Mouse (Mus musculus) forebrain, embryonic 14.5 days (tissue): ENCODE data around the gene Slc22a22. TPM values are rescaled to one million over a fixed set of nuclear protein-coding genes. Genes with fewer than 3 reads are reported as not detected.
A peak's percentile ranks its signal among the peaks of the same experiment; 100 is the strongest.
"Not testable (repeated sequence)": the region's sequence is repeated elsewhere in the genome, so short reads cannot be mapped to it uniquely, and the experiment has no call there.

Experiments
- ATAC-seq: fragments of 200-750 bp; cut with Nextera tagmentation; 2 replicates; pipeline ENCODE4 v1.8.0; 2017; ENCODE audit warnings: mild to moderate bottlenecking, moderate library complexity
- DNase-seq: peaks from one replicate; pipeline ENCODE4 v3.0.0-alpha.2; 2015; ENCODE audit warnings: low spot score
- H3K27ac ChIP-seq: fragments of 300-500 bp; sonication (generic); 2 replicates; pipeline ENCODE4 v1.5.1; 2014; ENCODE audit warnings: low read depth, mild to moderate bottlenecking, control low read depth, low read length, moderate library complexity
- H3K27me3 ChIP-seq: fragments of 300-500 bp; sonication (generic); replicated peaks from 2 replicates; pipeline ENCODE4 v1.6.1; 2014; ENCODE audit warnings: low read length, control low read depth, mixed read lengths; ENCODE audit not compliant: control insufficient read depth, insufficient read depth
- H3K36me3 ChIP-seq: fragments of 300-500 bp; sonication (generic); 2 replicates; pipeline ENCODE4 v1.6.1; 2014; ENCODE audit warnings: low read length, control low read depth; ENCODE audit not compliant: control insufficient read depth, insufficient read depth
- H3K4me1 ChIP-seq: fragments of 300-500 bp; sonication (generic); 2 replicates; pipeline ENCODE4 v1.6.1; 2014; ENCODE audit warnings: antibody characterized with exemption, low read length, control low read depth; ENCODE audit not compliant: control insufficient read depth, insufficient read depth
- H3K4me2 ChIP-seq: fragments of 300-500 bp; sonication (generic); 2 replicates; pipeline ENCODE4 v1.6.1; 2014; ENCODE audit warnings: mild to moderate bottlenecking, control low read depth, low read length
- H3K4me3 ChIP-seq: fragments of 300-500 bp; sonication (generic); 2 replicates; pipeline ENCODE4 v1.5.1; 2014; ENCODE audit warnings: low read depth, low read length, control low read depth
- H3K9ac ChIP-seq: fragments of 300-500 bp; sonication (generic); 2 replicates; pipeline ENCODE4 v1.6.1; 2014; ENCODE audit warnings: mild to moderate bottlenecking, low read length, control low read depth, moderate library complexity
- H3K9me3 ChIP-seq: fragments of 300-500 bp; sonication (generic); replicated peaks from 2 replicates; pipeline ENCODE4 v1.6.1; 2016; ENCODE audit warnings: low read length, control low read depth, mixed read lengths; ENCODE audit not compliant: control insufficient read depth
- WGBS: fragments of 180-500 bp; shearing (Covaris S2); extraction: QIAGEN DNeasy Blood & Tissue Kit; methylation state at CpG from one replicate; pipeline ENCODE4 v1.1.7; 2014; 5-methylcytosine and 5-hydroxymethylcytosine counted together
- polyA plus RNA-seq: library from polyadenylated mRNA; unstranded; fragments of >200 nt; fragmentation: Nextera tagmentation; extraction: Ambion mirVana; gene quantifications from 2 replicates; pipeline ENCODE4 v1.2.1, GENCODE M21; 2014

Gene Slc22a22
- polyA plus RNA-seq, 1 experiment from 2014 or later, result not detected

GRCm38 (mm10) chr15:57316486-57316885 is 160.9 kb downstream of the Slc22a22 start:
- Histone ChIP-seq H3K9ac (no peak overlapping the region), H3K27ac (no peak overlapping the region), H3K4me1 (no peaks in the 10 kb centered on the region), H3K9me3 (no peaks in the 10 kb centered on the region), H3K4me3 (no peak overlapping the region), H3K4me2 (no peak overlapping the region), H3K36me3 (no peaks in the 10 kb centered on the region), H3K27me3 (no peaks in the 10 kb centered on the region)
- ATAC-seq (peak; percentile 67; the same call in 1 of the 2 replicates), DNase-seq (peak; percentile 60)
- 41% methylated on average over 2 of the region's 2 CpGs for WGBS

- DNase-seq (peak; percentile 7), ATAC-seq (no peak)
Measured at GRCm38 (mm10) chr15:57302710-57303109, 174.7 kb downstream of the Slc22a22 start.

GRCm38 (mm10) chr15:57278505-57278904 is 198.9 kb downstream of the Slc22a22 start:
- ATAC-seq (no peak), DNase-seq (no peak)
- Histone ChIP-seq H3K4me2 (no peak overlapping the region), H3K4me1 (no peaks in the 10 kb centered on the region), H3K27ac (no peak overlapping the region), H3K36me3 (no peaks in the 10 kb centered on the region), H3K27me3 (no peaks in the 10 kb centered on the region), H3K9me3 (no peaks in the 10 kb centered on the region), H3K9ac (no peak overlapping the region), H3K4me3 (no peak overlapping the region)
- WGBS, result 67% methylated on average over 1 of the region's 1 CpGs

More at GRCm38 (mm10) chr15:57302710-57303109, 174.7 kb downstream of the Slc22a22 start:
- Histone ChIP-seq H3K9me3 (no peaks in the 10 kb centered on the region), H3K4me2 (no peak overlapping the region), H3K36me3 (no peaks in the 10 kb centered on the region), H3K9ac (no peak overlapping the region), H3K4me3 (no peak overlapping the region), H3K4me1 (no peaks in the 10 kb centered on the region), H3K27ac (no peak overlapping the region), H3K27me3 (no peaks in the 10 kb centered on the region)
- whole genome bisulfite sequencing, result 69% methylated on average over 1 of the region's 1 CpGs

- Histone ChIP-seq H3K4me3 (no peak overlapping the region), H3K36me3 (no peaks in the 10 kb centered on the region), H3K4me2 (no peak overlapping the region), H3K9me3 (no peaks in the 10 kb centered on the region), H3K9ac (no peak overlapping the region), H3K4me1 (no peaks in the 10 kb centered on the region), H3K27me3 (no peaks in the 10 kb centered on the region), H3K27ac (no peak overlapping the region)
- DNase-seq (no peak), ATAC-seq (no peak)
Measured at GRCm38 (mm10) chr15:57276411-57276810, 201.0 kb downstream of the Slc22a22 start.

GRCm38 (mm10) chr15:57240061-57240460 is 237.4 kb downstream of the Slc22a22 start:
- not testable (repeated sequence) for H3K36me3 ChIP-seq, H3K4me1 ChIP-seq, ATAC-seq, H3K27me3 ChIP-seq, DNase-seq, H3K9ac ChIP-seq, H3K4me2 ChIP-seq, H3K4me3 ChIP-seq, H3K27ac ChIP-seq, H3K9me3 ChIP-seq
- 75% methylated on average over 1 of the region's 1 CpGs for WGBS

GRCm38 (mm10) chr15:57230439-57230838 is 247.0 kb downstream of the Slc22a22 start:
- no peak overlapping the region for H3K4me2 ChIP-seq
- no peaks in the 10 kb centered on the region for H3K9me3 ChIP-seq
- H3K9ac ChIP-seq, result no peak overlapping the region
- peak; percentile 3 for DNase-seq
- ATAC-seq, result no peak
- H3K27ac ChIP-seq, result no peak overlapping the region
- H3K27me3 ChIP-seq, result no peaks in the 10 kb centered on the region
- no peak overlapping the region for H3K4me3 ChIP-seq
- no peaks in the 10 kb centered on the region for H3K36me3 ChIP-seq
- H3K4me1 ChIP-seq, result no peaks in the 10 kb centered on the region

GRCm38 (mm10) chr15:57205315-57205714 is 272.1 kb downstream of the Slc22a22 start:
- Histone ChIP-seq H3K9me3 (no peaks in the 10 kb centered on the region), H3K4me1 (no peaks in the 10 kb centered on the region), H3K4me2 (no peak overlapping the region), H3K27ac (no peak overlapping the region), H3K36me3 (no peaks in the 10 kb centered on the region), H3K9ac (no peak overlapping the region), H3K4me3 (no peak overlapping the region), H3K27me3 (no peaks in the 10 kb centered on the region)
- ATAC-seq (no peak), DNase-seq (no peak)
- WGBS, result 88% methylated on average over 3 of the region's 3 CpGs

GRCm38 (mm10) chr15:57204444-57204930 is 272.9 kb downstream of the Slc22a22 start:
- H3K36me3 ChIP-seq, result no peaks in the 10 kb centered on the region
- ATAC-seq (no peak), DNase-seq (no peak)
- no peaks in the 10 kb centered on the region for H3K27me3 ChIP-seq
- no peaks in the 10 kb centered on the region for H3K4me1 ChIP-seq
- H3K4me2 ChIP-seq, result no peak overlapping the region
- H3K9ac ChIP-seq, result no peak overlapping the region
- H3K27ac ChIP-seq, result no peak overlapping the region
- no peaks in the 10 kb centered on the region for H3K9me3 ChIP-seq
- H3K4me3 ChIP-seq, result no peak overlapping the region
